Mouse (Mus musculus) cerebellum, adult 2 months (tissue): Measurements from ENCODE around the gene Sypl2. TPM values are rescaled to one million over a fixed set of nuclear protein-coding genes. Genes with fewer than 3 reads are reported as not detected.
"Not testable (repeated sequence)": the region's sequence is repeated elsewhere in the genome, so short reads cannot be mapped to it uniquely, and the experiment has no call there.

ENCODE experiments used
- DNase-seq, 2 experiments: peaks; one replicate each; pipeline ENCODE4 v3.0.0; 2021
- H3K27ac ChIP-seq: fragments of 200-500 bp; 2 replicates; pipeline ENCODE4 v1.5.1; 2012; ENCODE audit warnings: low read length, control low read depth, inconsistent platforms; ENCODE audit not compliant: insufficient read depth
- H3K27me3 ChIP-seq: fragments of 200-500 bp; 2 replicates; pipeline ENCODE4 v1.6.1; 2012; ENCODE audit warnings: inconsistent platforms, mild to moderate bottlenecking, low read length, moderate library complexity; ENCODE audit not compliant: control insufficient read depth, insufficient read depth
- H3K4me1 ChIP-seq: fragments of 200-500 bp; 2 replicates; pipeline ENCODE4 v1.6.1; 2011; ENCODE audit warnings: low read length; ENCODE audit not compliant: control insufficient read depth, insufficient read depth
- H3K4me3 ChIP-seq: fragments of 200-500 bp; replicated peaks from 2 replicates; pipeline ENCODE3; 2011; ENCODE audit warnings: mild to moderate bottlenecking, low read depth, low read length, control low read depth; ENCODE audit not compliant: insufficient read depth
- CTCF ChIP-seq: fragments of 200-500 bp; IDR thresholded peaks from 2 replicates; pipeline ENCODE4 v1.5.1; 2011; ENCODE audit warnings: low read depth, mild to moderate bottlenecking, control low read depth, low read length, moderate library complexity, borderline replicate concordance; ENCODE audit not compliant: insufficient read depth
- POLR2A ChIP-seq: fragments of 200-500 bp; IDR thresholded peaks from 2 replicates; pipeline ENCODE4 v1.6.1; 2011; ENCODE audit warnings: low read length, control low read depth, borderline replicate concordance; ENCODE audit not compliant: insufficient read depth
- WGBS: fragments of 180-500 bp; shearing (Covaris S2); methylation state at CpG from one replicate; pipeline ENCODE4 v1.1.7; 2018; 5-methylcytosine and 5-hydroxymethylcytosine counted together
- polyA plus RNA-seq: library from polyadenylated mRNA; depleted of rRNA; stranded (reverse); fragments of >200 nt; gene quantifications from 2 replicates; pipeline ENCODE4 v1.2.3, GENCODE M21; 2012; rRNA removed

The Sypl2 gene
- 2.4 TPM in 2 replicates for polyA plus RNA-seq

- no peak for TF ChIP-seq CTCF
- no peak for TF ChIP-seq POLR2A
- 13% methylated on average over 44 of the region's 44 CpGs for WGBS
- peak; percentile 20 to 26 for DNase-seq
- H3K27ac ChIP-seq = no peak within 1 kb of the TSS
- H3K4me1 ChIP-seq = no peaks in the 10 kb centered on the region
- peaks cover 5% of the 10 kb centered on the region; the same call in 1 of the 2 replicates for H3K27me3 ChIP-seq
- peak within 1 kb of the TSS; percentile 24 for H3K4me3 ChIP-seq
Measured at GRCm38 (mm10) chr3:108226558-108227350, at the start of gene Sypl2. Gene Sypl2, minus strand, starts transcription at chr3:108226648.

- TF ChIP-seq CTCF (no peak), POLR2A (no peak)
- no peak overlapping the region for H3K4me3 ChIP-seq
- 42% methylated on average over 3 of the region's 3 CpGs for WGBS
- DNase-seq = no peak
- no peaks in the 10 kb centered on the region for H3K27me3 ChIP-seq
- H3K4me1 ChIP-seq = peaks cover 6% of the 10 kb centered on the region
- no peak overlapping the region for H3K27ac ChIP-seq
Measured at GRCm38 (mm10) chr3:108259319-108259718, 32.9 kb upstream of the Sypl2 start.

GRCm38 (mm10) chr3:108257831-108258500 is 31.5 kb upstream of the Sypl2 start:
- WGBS = 70% methylated on average over 3 of the region's 3 CpGs
- no peaks in the 10 kb centered on the region for H3K27me3 ChIP-seq
- TF ChIP-seq POLR2A = no peak
- peak overlapping the region; percentile 69 for H3K4me3 ChIP-seq
- no peak overlapping the region for H3K27ac ChIP-seq
- peaks cover 6% of the 10 kb centered on the region for H3K4me1 ChIP-seq
- DNase-seq = no peak

- WGBS = under 1% methylated on average over 79 of the region's 79 CpGs
- DNase-seq = peak; percentile 92 to 96
- no peaks in the 10 kb centered on the region for H3K27me3 ChIP-seq
- no peak within 1 kb of the TSS for H3K27ac ChIP-seq
- H3K4me3 ChIP-seq = peak within 1 kb of the TSS; percentile 69
- 0 out of 2 replicates have a peak, but pooled peaks have one; percentile 17 for TF ChIP-seq POLR2A
- no peak for TF ChIP-seq CTCF
- peaks cover 6% of the 10 kb centered on the region for H3K4me1 ChIP-seq
Measured at GRCm38 (mm10) chr3:108256719-108257637, 30.5 kb upstream of the Sypl2 start, which contains the start of gene Psma5. Gene Psma5, plus strand, starts transcription at chr3:108256926.

- Histone ChIP-seq H3K27me3 (no peaks in the 10 kb centered on the region), H3K4me1 (no peaks in the 10 kb centered on the region), H3K27ac (no peak overlapping the region), H3K4me3 (no peak overlapping the region)
- DNase-seq = no peak
- TF ChIP-seq CTCF (no peak), POLR2A (no peak)
- WGBS = 58% methylated on average over 2 of the region's 2 CpGs
Measured at GRCm38 (mm10) chr3:108246857-108247256, 20.4 kb upstream of the Sypl2 start.

GRCm38 (mm10) chr3:108241243-108241839 is 14.9 kb upstream of the Sypl2 start:
- DNase-seq = no peak
- WGBS = 90% methylated on average over 3 of the region's 3 CpGs
- Histone ChIP-seq H3K27me3 (no peaks in the 10 kb centered on the region), H3K27ac (no peak overlapping the region), H3K4me1 (no peaks in the 10 kb centered on the region), H3K4me3 (no peak overlapping the region)
- TF ChIP-seq CTCF (no peak), POLR2A (no peak)

- DNase-seq = not testable (repeated sequence)
Measured at GRCm38 (mm10) chr3:108237474-108238102, 11.1 kb upstream of the Sypl2 start.

More at GRCm38 (mm10) chr3:108237474-108238102, 11.1 kb upstream of the Sypl2 start:
- H3K27me3 ChIP-seq, H3K27ac ChIP-seq, H3K4me3 ChIP-seq, H3K4me1 ChIP-seq: not testable (repeated sequence)
- 91% methylated on average over 4 of the region's 4 CpGs for WGBS
